Mouse (Mus musculus) kidney, postnatal 10 days (tissue): ENCODE data around the gene Meis3.
A peak's percentile ranks its signal among the peaks of the same experiment; 100 is the strongest.

Experiments
- DNase-seq: peaks from one replicate; pipeline ENCODE4 v3.0.0; 2021; ENCODE audit warnings: mixed read lengths

The Meis3 gene

GRCm38 (mm10) chr7:16174597-16175541 is at the start of gene Meis3:
Gene Meis3, plus strand, starts transcription at chr7:16175090.
- peak; percentile 76 for DNase-seq

GRCm38 (mm10) chr7:16125829-16126228 is 49.1 kb upstream of the Meis3 start:
- DNase-seq: no peak

- no peak for DNase-seq
Measured at GRCm38 (mm10) chr7:16128344-16128743, 46.5 kb upstream of the Meis3 start.

GRCm38 (mm10) chr7:16128899-16129298 is 46.0 kb upstream of the Meis3 start:
- no peak for DNase-seq

- peak; percentile 88 for DNase-seq
Measured at GRCm38 (mm10) chr7:16129421-16129845, 45.5 kb upstream of the Meis3 start, which contains the start of gene Slc8a2. Gene Slc8a2, plus strand, starts transcription at chr7:16129826.

- peak; percentile 75 for DNase-seq
Measured at GRCm38 (mm10) chr7:16129846-16130691, 44.8 kb upstream of the Meis3 start.

- DNase-seq: no peak
Measured at GRCm38 (mm10) chr7:16130956-16131634, 43.8 kb upstream of the Meis3 start.

GRCm38 (mm10) chr7:16132161-16132581 is 42.7 kb upstream of the Meis3 start:
- DNase-seq: no peak

GRCm38 (mm10) chr7:16132926-16133325 is 42.0 kb upstream of the Meis3 start:
- DNase-seq: no peak

GRCm38 (mm10) chr7:16133691-16134090 is 41.2 kb upstream of the Meis3 start:
- no peak for DNase-seq

GRCm38 (mm10) chr7:16134951-16135392 is 39.9 kb upstream of the Meis3 start:
- DNase-seq: no peak

- no peak for DNase-seq
Measured at GRCm38 (mm10) chr7:16146489-16147410, 28.1 kb upstream of the Meis3 start.

- DNase-seq: peak; percentile 90
Measured at GRCm38 (mm10) chr7:16147643-16148042, 27.2 kb upstream of the Meis3 start.

- DNase-seq: no peak
Measured at GRCm38 (mm10) chr7:16149241-16149640, 25.6 kb upstream of the Meis3 start.

- DNase-seq: no peak
Measured at GRCm38 (mm10) chr7:16150191-16151145, 24.4 kb upstream of the Meis3 start.

GRCm38 (mm10) chr7:16153522-16153921 is 21.4 kb upstream of the Meis3 start:
- DNase-seq: peak; percentile 63

- no peak for DNase-seq
Measured at GRCm38 (mm10) chr7:16155132-16155872, 19.6 kb upstream of the Meis3 start.

- DNase-seq: no peak
Measured at GRCm38 (mm10) chr7:16156105-16156714, 18.7 kb upstream of the Meis3 start.

- DNase-seq: no peak
Measured at GRCm38 (mm10) chr7:16158735-16159134, 16.2 kb upstream of the Meis3 start.
